Mouse (Mus musculus): ENCODE measurements at regions not wholly inside any gene's neighbourhood (a gene's known extent, or its start where the extent isn't known, plus 50 kb on each side); places are given as distances from the start of the nearest gene placed in this dataset.

DNA sequence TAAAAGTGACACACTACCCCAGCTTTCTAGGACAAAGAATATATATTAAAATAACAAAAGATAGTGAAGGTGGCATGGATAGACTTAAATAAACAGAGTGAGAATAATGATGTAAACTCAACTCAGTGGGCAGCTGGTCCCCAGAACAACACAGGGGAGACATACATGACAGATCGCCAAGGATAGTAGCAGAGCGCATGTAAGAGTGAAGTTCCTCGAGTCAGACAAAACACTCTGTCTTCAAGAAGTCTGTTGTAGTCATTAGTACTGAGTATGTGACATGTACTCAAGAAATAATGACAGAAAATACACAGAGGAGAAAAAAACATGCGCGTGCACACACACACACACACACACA lies 74.8 kb upstream of the Stxbp5l start:
- DNase-seq: no peak

GRCm38 (mm10) chr16:37458592-37459532 lies 74.1 kb upstream of the Stxbp5l start:
- DNase-seq: peak; percentile 49

DNA sequence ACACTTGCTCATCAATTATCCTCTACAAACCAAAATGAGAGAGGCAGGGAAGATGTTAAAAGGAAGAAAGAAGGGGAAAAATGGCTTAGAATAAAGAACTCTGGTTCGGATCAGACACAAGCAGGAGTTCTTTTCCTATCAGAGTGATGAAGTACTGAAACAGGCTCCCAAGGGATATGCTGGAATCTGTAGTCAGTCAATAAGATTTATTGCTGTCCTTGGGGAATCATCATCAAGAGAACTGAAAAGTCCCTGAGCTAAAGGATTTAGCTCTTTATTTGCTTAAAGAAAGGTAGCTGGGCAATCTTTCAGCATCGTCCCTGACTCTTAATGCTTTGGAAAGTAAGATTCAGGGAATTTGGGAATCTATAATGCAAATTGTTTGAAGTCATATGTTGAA lies 71.2 kb upstream of the Stxbp5l start:
- no peak for DNase-seq

DNA sequence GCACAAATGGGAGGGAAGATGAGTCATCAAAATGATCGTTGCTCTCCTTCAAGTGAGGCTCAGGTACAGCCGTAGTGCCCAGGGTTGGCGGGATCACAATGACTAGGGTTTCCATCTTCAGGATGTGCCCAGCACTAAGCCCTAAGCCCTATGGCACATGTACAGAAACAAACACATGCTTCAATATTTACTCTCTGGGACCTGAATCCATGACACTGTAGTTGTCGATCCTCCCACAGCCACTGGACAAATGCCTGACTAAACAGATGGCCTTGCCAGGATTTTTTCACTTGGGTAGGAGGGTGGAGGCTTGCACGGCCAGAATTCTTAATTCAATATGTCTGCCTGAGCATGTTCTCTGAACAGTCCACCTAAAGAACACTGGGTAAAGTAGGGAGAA lies 65.1 kb upstream of the Stxbp5l start:
- DNase-seq: peak; percentile 61

GRCm38 (mm10) chr16:37445756-37446155 lies 61.0 kb upstream of the Stxbp5l start:
- no peak for DNase-seq

DNA sequence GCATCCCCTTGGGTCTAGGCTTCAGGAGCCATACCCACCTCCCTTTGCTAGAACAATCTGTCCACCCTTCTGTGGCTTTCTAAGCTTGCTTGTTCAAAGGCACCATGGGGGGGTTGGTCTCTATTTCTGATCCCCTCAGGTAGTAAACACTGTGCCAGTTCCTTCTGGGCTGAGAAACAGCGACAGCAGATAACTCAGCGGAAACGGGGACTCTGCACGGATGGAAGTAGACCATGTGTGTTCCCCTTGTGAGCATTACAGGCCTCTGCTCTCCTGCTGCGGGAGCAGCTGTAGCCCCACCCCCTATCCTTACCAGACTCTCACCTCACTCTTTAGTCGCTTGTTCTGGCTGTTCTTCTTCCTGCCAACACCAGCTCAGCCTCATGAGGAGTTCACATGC lies 58.2 kb upstream of the Stxbp5l start:
- DNase-seq: peak; percentile 94

DNA sequence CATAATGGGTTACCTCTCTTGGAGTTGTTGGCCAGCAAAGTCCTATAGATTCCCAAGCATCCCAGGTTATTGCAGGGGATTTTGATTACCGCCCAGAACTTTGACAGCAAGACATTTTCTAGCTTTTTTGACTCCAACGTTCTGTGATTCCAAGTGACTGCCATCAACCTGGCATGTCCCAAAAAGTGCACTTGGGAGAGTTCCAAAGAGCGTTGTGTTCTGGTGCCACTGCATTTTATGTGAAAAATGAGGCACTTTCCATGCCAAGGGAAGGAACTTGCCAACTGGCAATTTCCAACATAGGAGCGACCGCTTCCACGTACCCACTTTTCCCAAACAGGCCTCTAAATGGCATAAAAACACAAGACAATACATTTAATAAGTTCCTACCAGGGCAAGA lies 57.7 kb upstream of the Stxbp5l start:
- peak; percentile 84 for DNase-seq

- DNase-seq: no peak
Observed at GRCm38 (mm10) chr16:37440628-37441164, 55.9 kb upstream of the Stxbp5l start.

Data from cerebellum, adult 11 months (tissue).